Mouse (Mus musculus): Measurements from ENCODE around the gene Mmp23.
"Not testable (repeated sequence)": the region's sequence is repeated elsewhere in the genome, so short reads cannot be mapped to it uniquely, and the experiment has no call there.

The Mmp23 gene

DNA sequence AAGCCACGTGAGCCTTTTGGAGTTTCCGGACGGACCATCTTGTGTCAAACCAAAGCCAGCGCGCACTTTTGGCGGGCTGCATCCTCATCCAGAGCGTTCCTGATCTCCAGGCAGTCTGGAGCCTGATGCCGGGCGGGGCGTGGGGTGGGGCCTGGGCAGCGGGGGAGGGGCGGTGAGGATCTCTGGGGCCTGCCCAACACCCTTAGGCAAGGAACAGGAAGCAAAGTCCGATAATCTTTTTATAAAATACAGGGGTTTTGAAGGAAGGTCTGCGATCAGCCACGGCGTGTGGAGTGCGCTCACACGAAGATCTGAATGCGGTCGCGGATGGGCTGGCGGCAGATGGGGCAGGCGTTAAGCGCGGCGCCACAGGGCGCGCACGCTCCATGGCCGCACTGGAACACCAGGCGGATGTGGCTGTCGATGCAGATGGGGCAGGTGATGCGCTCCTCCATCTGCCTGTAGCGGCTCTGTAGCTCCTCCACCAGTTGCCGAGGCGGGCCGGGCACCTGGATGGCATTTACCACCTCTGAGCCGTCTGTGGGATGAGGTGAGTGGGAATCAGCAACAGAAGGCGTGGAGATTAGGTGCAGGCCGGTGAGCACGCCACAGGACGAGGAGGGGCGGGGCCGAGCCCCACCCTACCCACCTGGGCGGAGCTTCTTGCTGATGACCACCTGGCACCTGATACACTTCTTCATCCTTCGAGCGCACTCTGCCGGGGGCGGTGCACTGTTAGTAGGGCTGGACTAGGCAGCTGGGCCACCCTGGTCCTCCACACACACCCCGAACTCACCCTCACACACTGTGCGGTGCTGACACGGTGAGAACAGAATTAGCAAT, 1.5 kb upstream of the Mmp23 start:
- no peak for DNase-seq (ENCODE audit: low read depth, low spot score)

DNA sequence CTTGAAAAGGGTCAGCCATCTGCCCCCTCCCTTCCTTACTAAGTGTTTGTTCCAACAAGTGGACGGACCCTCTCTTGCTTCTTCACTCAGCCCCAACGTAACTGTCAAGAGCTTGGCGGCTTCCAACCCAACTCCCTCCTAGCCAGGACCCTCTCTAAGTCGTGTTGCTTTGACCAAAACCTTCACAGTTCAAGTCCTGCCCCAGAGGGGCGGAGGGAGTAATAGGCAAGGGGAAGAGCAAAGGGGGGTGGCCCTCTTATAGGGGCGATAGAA, 935 bp upstream of the Mmp23 start:
- no peak for DNase-seq (ENCODE audit: low read depth, low spot score)

DNA sequence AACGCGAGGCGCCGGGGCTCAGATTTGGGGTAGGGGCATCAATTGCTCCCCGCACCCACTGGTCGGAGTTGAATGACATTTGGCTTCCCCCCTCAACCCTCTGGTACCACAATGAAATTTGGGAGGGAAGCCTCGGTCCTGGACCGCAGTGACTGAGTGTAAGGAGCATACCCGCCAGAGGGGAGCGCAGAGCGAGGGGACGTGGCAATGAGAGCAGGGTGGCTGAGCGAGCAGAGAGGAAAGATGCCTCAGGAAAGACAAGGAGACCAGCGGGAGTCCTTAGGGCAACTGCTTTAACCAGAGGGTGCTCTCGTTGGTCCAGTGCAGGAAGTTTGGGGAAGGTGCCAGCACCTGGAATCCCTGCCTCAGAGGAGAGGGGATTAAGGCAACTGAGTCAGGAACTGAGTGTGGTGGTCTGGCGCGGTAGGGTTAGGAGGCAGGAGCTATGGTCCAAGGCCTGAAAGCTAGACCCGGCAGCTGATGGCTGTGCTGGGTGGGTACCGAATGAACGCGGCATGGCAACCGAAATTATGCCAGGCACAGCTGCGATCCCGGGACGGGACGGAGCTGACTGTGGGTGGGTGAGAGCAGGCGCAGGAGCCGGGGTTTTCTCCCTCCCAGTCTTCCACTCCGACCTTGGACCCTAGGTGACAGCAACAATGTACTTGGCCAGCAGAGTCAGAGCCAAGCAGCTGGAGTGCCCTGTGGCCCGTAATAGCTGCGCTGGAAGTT, 433 bp upstream of the Mmp23 start:
- no peak for DNase-seq (ENCODE audit: low read depth, low spot score)

DNA sequence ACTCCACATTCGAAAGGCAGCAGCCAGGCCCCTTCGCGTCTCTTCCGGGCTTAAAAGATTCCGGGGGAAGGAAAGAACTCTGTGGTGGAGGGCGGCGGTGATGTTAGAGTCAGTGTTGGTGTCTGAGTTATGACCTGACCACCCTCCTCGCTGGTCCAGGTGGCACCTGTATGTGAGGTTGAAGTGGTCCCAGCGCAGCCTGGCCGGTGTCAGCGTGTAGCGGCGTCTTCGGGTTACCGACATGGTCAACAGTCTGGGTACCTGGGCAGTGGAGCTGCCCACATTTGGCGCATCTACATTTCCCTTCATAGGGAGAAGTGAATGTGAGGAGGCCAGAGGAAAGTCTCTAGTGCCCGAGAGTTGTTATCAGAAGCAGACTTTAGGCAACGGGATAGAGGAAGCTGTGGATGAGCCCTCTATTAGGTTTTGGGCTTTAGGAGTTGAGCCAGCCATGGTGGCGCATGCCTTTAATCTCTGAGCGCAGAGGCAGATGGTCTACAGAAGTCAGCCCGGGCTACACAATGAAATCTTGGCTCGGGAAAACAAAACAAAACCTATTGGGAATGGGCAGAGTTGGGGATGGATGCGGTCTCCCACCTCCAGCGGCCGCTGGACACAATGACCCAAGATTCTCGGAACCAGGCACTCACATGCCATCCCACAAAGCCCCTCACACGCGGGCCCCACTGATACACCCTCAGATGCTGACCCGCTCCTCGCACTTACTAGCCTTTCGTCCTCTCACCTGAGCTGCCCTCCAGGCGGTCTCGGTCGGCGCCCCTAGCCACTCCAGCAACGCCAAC, 700 bp downstream of the Mmp23 start:
- no peak for DNase-seq (ENCODE audit: low read depth, low spot score)

DNA sequence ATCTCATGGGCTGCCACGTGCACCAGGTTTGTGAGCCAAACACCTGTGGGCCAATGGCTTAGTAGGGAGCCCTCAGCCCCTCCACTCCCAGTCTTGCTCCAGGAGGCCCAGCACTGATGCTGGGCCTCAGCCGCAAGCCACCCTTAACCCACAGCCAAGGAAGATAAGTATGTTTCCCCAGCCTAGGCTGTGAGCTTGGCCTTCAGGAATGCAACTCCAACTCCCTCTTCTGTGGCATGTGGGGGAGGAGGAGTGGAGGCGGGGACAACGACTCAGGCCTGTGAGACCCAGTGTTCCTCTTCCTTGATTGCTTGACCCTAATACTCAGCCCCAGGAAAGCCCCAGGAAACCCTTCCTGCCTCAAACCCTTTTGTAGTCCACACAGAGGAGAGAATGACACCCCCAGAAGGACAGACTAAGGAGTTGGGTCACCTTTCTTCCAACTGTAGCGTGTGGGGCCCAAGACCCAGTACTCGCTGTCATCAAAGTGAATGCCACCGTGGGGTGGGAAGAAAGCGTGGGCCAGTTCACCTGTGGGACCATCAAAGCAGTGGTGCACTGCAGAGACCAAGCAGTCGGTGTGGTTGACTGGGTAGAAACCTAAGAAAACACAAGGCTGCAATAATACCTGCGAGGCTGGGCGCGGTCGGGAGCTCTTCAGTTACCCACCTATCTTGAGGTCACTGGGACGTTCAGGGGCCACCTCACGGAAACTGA, 1.5 kb downstream of the Mmp23 start:
- no peak for DNase-seq (ENCODE audit: low read depth, low spot score)

DNA sequence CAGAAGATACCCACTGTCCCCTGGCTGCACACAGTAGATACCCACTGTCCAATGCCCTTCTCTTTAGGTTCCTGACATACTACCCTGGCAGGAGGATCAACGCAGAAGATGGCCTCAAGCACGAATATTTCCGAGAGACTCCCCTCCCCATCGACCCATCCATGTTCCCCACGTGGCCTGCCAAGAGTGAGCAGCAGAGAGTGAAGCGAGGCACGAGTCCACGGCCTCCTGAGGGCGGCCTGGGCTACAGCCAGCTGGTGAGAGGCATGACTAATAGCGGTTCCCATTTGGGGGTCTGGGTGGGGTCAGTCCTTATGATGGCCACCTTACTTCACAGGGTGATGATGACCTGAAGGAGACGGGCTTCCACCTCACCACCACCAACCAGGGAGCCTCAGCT, 3.8 kb downstream of the Mmp23 start:
- DNase-seq (ENCODE audit: low read depth, low spot score), result no peak

DNA sequence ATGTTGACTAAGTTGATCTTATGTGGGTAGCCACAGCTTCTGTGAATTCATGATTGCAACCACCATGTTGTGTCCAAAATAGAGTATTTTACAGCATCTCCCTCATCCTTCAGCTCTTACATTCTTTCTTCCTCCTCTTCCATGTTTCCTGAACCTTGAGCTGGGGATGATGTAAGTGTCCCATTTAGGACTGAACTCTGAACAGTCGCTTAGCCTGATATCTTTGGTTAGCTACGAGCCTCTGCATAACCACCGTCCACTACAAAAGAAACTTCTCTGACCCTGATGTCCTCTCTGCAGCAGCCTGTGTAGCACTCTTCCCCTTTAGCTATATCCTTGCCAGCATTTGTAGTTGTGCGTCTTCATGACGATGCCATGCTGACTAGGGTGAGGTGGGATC, 7.5 kb downstream of the Mmp23 start:
- DNase-seq (ENCODE audit: low read depth, low spot score), result no peak

DNA sequence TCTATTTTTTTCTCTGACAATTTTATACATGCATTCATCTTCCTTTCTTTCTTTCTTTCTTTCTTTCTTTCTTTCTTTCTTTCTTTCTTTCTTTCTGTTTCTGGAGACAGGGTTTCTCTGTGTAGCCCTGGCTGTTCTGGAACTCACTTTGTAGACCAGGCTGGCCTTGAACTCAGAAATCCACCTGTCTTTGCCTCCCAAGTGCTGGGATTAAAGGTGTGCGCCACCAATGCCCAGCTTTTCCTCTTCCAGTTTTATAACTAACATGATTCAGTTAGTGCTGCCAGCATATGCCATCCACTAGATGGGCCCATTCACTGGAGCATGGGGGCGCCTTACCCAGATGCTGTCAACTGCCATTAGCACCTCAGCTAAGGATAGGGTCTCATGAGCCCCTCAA, 7.9 kb downstream of the Mmp23 start, which contains the start of gene Gm10563:
TSS of gene Gm10563 (minus strand) at position 101 of the 400 bp plus-strand sequence.
- not testable (repeated sequence) for DNase-seq (ENCODE audit: low read depth, low spot score)

DNA sequence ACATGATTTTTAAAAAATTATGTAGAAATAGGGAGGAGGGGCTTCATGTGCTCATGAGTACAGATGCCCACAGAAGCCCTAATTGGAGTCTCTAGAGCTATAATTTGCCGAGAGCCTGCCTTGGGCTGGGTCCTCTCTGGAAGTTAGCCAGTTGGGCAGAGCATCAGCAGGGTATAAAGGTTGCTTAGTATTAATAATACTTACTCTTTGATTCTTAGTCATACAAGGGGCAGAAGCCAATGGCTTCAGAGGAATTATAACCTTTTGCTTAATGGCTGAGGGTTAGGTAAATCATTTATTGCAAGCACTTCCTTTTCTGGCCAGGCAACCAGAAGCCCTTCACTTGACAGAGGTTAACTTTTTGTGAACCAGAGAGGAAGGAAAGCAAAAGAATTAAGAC, 9.7 kb downstream of the Mmp23 start:
- DNase-seq (ENCODE audit: low read depth, low spot score), result no peak

DNA sequence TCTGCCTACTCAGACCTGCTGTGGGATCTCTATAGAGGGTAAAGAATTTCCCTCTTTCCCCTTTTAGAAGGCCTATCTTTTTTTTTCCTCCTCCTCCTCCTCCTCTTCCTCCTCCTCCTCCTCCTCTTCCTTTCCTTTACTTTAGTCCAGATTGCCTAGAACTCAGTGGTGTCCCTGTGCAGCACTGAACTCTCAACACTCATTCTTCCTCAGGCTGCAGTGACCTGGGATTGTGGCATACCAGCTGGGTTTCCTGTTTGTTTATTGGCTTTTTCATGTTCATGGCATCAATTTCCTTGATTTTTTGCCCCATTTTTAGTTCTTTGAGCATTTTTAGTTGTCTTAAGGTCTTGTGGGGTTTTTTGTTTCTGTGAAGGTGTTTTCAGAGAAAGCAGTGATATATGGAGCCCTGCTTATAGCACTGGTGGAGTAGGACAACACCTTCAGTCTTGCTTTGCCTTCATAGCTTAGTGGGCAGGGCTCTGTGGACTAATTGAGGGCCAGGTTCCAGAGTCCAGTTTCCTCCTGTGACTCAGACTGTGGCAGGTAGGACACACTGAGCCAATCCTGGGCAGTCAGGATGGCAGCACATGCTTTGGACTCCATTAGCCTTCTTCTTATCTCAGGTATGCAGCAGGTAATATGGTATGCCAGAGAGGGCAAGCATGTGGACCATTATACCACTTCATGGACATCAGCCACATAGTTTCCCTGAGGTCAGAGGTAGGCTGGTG, 17.3 kb downstream of the Mmp23 start:
- no peak for DNase-seq (ENCODE audit: low read depth, low spot score)

DNA sequence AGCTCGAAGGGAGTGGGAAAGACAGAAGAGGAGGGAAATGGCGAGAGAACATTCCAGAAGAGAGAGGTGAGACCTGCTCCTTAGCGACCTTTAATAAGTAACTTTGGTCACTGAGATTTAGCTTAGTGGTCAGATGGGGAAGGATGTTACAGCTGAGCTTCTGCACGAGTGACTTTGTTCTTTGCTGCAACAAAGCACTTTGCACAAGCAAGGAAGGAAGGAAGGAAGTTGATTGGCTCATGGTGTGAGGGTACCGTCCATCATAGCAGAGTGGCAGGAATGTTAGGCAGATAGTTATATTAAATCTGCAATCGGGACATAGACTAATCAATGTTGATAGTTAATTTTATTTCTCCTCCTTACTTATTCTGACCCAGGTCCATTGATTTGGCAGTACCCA, 22.9 kb downstream of the Mmp23 start:
- DNase-seq (ENCODE audit: low read depth, low spot score), result no peak

DNA sequence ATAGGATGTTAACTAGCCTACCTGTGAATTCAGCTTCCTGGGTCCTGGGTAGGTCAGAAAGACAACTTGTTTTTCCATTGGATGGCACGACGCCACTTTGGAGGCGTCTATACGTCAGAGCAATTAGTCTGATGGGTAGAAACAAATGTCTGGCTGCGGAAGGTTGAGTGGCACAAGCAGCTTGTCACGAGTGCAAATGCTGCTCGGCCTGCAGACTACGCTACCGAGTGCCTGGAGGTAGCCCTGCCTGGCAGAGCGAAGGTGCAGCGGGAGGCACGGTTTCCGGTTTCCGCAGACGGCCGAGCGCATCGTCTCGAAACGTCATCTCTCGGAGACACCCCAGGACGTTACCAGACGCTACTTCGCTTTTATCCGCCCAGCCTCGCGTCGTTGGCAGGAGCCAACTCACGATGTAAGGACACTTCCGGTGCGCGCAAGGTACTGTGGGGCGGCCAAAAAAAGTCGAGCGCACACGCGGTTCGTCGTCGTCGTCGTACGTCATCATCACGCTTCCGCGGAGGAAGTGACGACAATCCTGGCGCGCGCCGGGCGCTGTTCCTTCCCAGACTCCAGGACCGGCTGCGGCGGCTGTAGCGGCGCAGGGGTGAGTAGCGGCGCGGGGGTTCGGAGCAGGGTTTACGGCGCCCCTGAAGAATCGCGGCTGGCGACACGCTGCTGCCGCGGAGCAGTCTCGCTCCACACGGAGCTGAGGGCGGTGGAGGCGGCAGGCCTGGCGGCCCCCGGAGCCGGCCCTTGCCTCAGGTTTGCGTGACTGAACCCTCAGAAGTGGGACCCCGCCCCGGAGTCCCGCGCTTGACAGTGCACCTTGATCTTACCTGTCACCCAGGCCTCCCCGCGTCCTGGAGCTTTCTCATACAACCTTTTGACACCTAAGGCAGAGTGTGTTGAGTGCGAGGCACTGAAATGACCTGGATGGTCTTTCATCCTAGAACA, 28.6 kb downstream of the Mmp23 start, which contains the start of gene Cdk11b:
TSS of gene Cdk11b (plus strand) at position 517 of the 954 bp plus-strand sequence.
- peak; percentile 98 for DNase-seq (ENCODE audit: low read depth, low spot score)

DNA sequence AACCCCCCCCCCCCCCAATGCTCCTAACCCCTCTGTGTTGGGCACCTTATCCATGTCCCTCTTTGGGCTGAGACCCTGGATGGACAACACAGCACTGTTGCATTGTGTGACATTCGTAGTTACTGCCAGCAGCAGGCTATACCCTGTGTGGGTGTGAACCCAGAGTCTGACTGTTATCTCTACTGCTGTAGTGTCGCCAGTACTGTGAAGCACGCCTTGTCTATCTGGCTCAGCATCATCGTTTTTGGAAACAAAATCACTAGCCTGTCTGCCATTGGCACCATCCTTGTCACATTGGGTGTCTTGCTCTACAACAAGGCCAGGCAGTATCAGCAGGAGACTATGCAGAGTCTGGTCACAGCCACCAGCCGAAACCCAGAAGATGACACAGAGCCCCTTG, 34.9 kb downstream of the Mmp23 start:
- no peak for DNase-seq (ENCODE audit: low read depth, low spot score)

DNA sequence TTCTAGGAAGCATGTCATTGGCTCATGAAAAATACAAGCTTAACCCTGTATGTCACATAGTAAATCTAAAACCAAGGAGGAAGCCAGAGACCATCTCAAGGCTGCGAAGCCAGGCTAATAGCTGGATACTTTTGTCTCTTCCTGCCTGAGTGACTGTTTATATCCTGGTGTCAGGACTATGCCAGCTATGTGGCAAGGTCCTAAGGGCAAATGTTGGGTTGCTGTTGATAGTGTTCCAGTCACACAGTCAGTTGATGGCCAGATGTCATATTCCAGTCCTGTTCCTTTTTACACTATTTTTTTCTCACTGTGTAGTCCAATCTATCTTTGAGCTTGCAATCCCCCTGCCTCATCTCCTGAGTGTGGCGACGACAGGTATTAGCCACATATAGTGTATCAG, 39.9 kb downstream of the Mmp23 start:
- DNase-seq (ENCODE audit: low read depth, low spot score), result no peak

DNA sequence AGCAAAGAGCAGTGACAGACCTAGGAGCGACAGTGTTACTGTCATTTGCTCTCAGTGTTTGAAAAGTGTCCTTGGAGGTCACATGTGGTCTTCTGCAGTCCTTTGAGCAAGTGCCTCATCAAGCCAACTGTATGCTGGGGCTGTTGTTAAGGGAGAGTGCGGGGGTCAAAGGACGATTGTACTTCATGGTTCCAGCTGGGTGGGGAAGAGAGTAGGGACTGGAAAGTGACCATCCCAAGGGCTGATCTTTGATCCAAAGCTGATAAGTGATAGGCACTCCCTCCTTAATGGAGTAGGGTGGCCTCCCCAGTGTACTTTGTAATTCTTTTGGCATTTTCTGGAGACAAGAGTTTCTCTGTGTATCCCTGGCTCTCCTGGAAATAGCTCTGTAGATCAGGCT, 41.3 kb downstream of the Mmp23 start:
- no peak for DNase-seq (ENCODE audit: low read depth, low spot score)

DNA sequence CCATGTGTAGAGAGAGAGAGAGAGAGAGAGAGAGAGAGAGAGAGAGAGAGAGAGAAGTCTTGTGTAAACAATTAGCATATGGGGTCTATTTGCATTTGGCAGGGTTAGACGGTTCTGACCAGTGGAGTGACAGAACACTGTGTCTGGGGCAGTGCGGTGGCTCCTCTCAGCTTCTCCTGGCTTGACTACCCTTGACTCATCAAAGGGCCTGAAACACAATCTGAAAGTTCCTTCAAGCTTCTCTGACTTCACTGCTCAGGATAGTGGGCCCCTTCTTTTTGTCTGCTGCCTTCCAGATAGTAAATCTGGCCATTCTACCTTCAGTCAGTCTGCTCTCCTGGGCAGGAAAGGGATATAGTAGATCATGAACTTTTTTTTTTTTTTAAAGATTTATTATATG, 46.4 kb downstream of the Mmp23 start:
- no peak for DNase-seq (ENCODE audit: low read depth, low spot score)

DNA sequence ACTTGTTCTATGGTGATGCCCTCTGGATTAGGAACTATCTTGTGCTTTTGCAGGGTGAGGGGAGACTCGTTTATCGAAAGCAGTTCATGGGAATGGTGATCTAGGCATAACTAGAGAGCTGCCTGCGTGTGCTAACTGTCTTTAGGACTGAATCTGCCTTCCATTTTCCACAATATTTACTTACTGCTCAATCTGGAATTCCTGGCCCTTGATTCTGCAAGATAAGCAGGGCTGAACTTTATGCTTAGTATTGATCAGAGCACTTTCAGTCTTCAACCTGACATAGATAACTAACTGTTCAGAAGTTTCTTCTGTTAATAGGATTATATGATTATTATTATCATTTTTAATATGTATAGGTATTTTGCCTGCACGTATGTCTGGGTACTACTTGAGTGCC, 48.1 kb downstream of the Mmp23 start:
- no peak for DNase-seq (ENCODE audit: low read depth, low spot score)

DNA sequence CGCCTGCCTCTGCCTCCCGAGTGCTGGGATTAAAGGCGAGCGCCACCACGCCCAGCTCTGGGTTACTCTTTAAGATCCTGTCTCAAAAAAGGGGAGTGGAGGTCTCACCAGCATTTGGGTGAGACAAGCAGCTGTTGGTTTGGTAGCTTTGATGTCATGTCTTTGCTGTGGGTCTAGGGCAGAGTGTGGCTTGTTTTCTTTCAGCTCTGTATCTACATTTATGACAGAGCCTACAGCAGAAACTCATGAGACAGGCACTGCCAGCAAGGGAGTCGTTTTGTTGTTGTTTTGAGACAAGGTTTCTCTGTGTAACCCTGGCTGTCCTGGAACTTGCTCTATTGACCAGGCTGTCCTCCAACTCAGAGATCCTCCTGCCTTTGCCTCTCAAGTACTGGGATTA, 49.4 kb downstream of the Mmp23 start:
- DNase-seq (ENCODE audit: low read depth, low spot score), result no peak

DNA sequence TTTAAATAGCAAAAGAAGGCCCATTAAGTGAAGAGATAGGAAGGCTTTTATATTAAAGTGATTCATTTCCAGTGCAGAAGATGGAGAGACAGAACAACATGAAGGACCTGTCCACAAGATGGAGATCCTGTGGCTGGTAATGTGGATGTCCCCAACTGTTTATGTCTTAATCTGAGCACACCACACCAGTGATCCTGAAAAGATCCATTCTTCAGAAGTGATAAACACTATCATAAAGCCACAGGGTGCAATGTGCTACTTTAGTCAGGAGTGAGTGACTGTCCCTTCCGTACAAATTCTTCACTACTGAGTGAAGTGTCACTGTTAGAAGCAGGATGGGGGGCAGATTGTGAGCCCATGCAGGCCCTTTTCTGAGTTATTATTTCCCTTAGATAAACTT, 50.4 kb downstream of the Mmp23 start:
- no peak for DNase-seq (ENCODE audit: low read depth, low spot score)

DNA sequence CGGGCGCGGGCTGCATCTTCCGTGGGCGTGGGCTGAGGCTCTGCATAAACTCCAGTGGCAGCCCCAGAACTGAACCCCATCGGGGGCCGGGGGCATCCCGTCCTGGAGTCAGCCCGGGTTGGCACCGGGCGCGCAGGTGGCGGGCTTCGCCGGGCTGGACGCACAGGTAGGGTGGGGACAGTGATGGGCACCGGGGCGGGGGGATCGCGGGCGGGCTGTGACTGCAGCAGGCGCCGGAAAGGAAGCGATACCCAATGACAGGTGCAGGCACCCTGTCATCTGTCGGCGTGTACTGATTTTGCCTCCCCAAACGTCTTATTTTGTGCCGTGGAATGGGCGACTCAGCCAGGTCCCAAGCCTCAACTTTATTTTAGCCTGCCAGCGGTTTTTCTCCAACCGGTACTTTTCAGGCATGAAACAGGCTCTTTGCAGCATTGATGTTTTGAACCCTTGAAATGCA, 51.2 kb downstream of the Mmp23 start:
- DNase-seq (ENCODE audit: low read depth, low spot score), result no peak

All from WW6 (cell line).